Mouse (Mus musculus): ENCODE measurements around the gene Srrm2.

Srrm2 gene

GRCm38 (mm10) chr17:23867756-23868155 is 77.4 kb downstream of the Srrm2 start, which contains the start of gene Prss21:
Gene Prss21 (plus strand): TSS chr17:23868056.
- no peak for DNase-seq

- no peak for DNase-seq
Measured at GRCm38 (mm10) chr17:23868513-23868912, 78.2 kb downstream of the Srrm2 start.
